Mouse (Mus musculus) stomach, postnatal 0 days (tissue): ENCODE measurements around the gene Lmo7.

Experiments used
- CTCF ChIP-seq: IDR thresholded peaks from 2 replicates; pipeline ENCODE4 v1.5.1; 2016; ENCODE audit warnings: antibody characterized with exemption, low read depth, mild to moderate bottlenecking, moderate library complexity
- EP300 ChIP-seq: optimal IDR thresholded peaks from 2 replicates; pipeline ENCODE3; 2016; ENCODE audit warnings: antibody characterized with exemption

DNA sequence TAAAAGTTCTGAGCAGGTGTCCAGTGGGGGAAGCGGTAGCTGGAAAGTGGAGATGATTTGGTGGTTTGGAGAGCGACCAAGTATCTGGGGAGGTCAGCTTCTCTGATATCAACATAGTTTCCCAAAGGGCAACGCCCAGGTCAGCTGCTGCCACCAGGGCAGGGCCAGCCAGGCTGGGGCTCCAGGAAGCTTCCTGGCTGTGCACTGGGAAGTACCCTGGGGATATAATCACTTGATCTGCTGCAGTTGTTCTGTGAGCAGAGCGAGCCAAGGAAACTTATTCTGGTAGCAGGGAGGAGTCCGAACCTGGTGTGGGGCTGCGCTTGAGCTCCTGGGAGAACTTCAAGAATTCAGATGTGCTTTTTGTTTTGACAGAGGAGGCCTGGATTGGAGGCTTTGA, 139.4 kb downstream of the Lmo7 start:
- TF ChIP-seq EP300 = no peak
- no peak for TF ChIP-seq CTCF
